Mouse (Mus musculus) spleen, adult 2 months (tissue): ENCODE data around the gene Znrf4.

ENCODE experiments used
- CTCF ChIP-seq: fragments of 200-500 bp; IDR thresholded peaks from 2 replicates; pipeline ENCODE4 v1.5.1; 2011; ENCODE audit warnings: mild to moderate bottlenecking, inconsistent platforms; ENCODE audit not compliant: insufficient read depth, insufficient read length, insufficient replicate concordance; ENCODE audit errors: extremely low read depth
- POLR2A ChIP-seq: fragments of 200-500 bp; IDR thresholded peaks from 2 replicates; pipeline ENCODE4 v1.6.1; 2011; ENCODE audit warnings: low read depth, low read length, inconsistent platforms

DNA sequence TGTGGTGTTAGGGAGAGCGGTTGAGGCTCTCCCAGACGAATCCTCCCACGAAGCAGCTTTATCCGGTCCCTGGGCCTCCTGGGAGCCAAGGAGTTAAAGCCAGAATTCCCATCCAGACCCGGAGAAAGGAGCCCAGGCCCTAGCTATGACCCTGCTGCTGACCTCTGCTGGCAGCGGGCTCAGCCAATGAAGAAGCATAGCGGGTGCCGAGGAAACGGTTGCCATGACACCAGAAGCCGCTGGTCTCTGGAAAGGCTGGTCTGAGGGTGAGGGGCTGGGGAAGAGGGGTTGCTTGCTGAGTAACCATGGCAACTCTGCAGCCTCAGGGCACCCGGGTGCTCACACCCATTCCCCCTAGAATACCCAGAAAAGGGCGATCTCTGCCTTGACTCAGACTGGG, 24.2 kb downstream of the Znrf4 start:
- TF ChIP-seq POLR2A (no peak), CTCF (no peak)
